In genomic region chr4:89688804-89689497, GRCm38 (mm10) we compare ENCODE assay signal across 9 mouse cellular contexts. TPM values are rescaled to one million over a fixed set of nuclear protein-coding genes. Genes with fewer than 3 reads are reported as not detected.
A peak's percentile ranks its signal among the peaks of the same experiment; 100 is the strongest.
DNase-seq lines count a peak whose midpoint lies in the region; ATAC-seq lines count a peak whose summit lies in the region.
"Had no signal": no experiment of that assay in that cellular context is flagged by ENCODE, and none has a peak within 500 bp of the region (broad histone marks: within the 10 kb centered on the region; RNA-seq: fewer than 3 reads in every experiment).

No protein-coding gene starts in this region.

- H3K27me3 ChIP-seq in heart, embryonic 15.5 days, result peaks cover 53% of the 10 kb centered on the region
- H3K27me3 ChIP-seq in embryonic facial prominence, embryonic 12.5 days, result peaks cover 47% of the 10 kb centered on the region
- H3K27me3 ChIP-seq in intestine, embryonic 16.5 days (replicated peaks; ENCODE audit: control insufficient read depth, insufficient read depth, low read length), result peaks cover 27% of the 10 kb centered on the region

- H3K4me2 ChIP-seq in heart, embryonic 15.5 days, result peak overlapping the region; percentile 96
- peak overlapping the region; percentile 87 for H3K4me2 ChIP-seq in embryonic facial prominence, embryonic 12.5 days (replicated peaks)
- H3K4me2 ChIP-seq in intestine, embryonic 16.5 days (ENCODE audit: low read depth, low read length), result peak overlapping the region; percentile 58

- H3K36me3 ChIP-seq in heart, embryonic 15.5 days, result no peaks in the 10 kb centered on the region
- no peaks in the 10 kb centered on the region for H3K36me3 ChIP-seq in embryonic facial prominence, embryonic 12.5 days
- H3K36me3 ChIP-seq in intestine, embryonic 16.5 days (ENCODE audit: control insufficient read depth, insufficient read depth, low read length), result no peaks in the 10 kb centered on the region

- peaks cover 15% of the 10 kb centered on the region for H3K4me1 ChIP-seq in heart, embryonic 15.5 days (replicated peaks)
- no peaks in the 10 kb centered on the region for H3K4me1 ChIP-seq in embryonic facial prominence, embryonic 12.5 days
- peaks cover 12% of the 10 kb centered on the region for H3K4me1 ChIP-seq in intestine, embryonic 16.5 days (ENCODE audit: control insufficient read depth, insufficient read depth, low read length)

- H3K27ac ChIP-seq in heart, embryonic 15.5 days, result no peak overlapping the region
- H3K27ac ChIP-seq in embryonic facial prominence, embryonic 12.5 days, result no peak overlapping the region
- no peak overlapping the region for H3K27ac ChIP-seq in intestine, embryonic 16.5 days (ENCODE audit: low read length)

- intact Hi-C loops in heart, postnatal 14 days (cut with DNase I), result no loop called here

- no peak for ATAC-seq in heart, embryonic 15.5 days (replicated peaks; ENCODE audit: insufficient number of reproducible peaks, insufficient read depth, low FRiP score, low read depth)
- ATAC-seq in embryonic facial prominence, embryonic 12.5 days (ENCODE audit: insufficient number of reproducible peaks, insufficient read depth, low FRiP score, low TSS enrichment), result peak; percentile 48
- ATAC-seq in intestine, embryonic 16.5 days, result peak; percentile 21; the same call in 1 of the 2 replicates

- peak overlapping the region; percentile 61 for H3K4me3 ChIP-seq in heart, embryonic 15.5 days
- peak overlapping the region; percentile 54 for H3K4me3 ChIP-seq in embryonic facial prominence, embryonic 12.5 days
- H3K4me3 ChIP-seq in intestine, embryonic 16.5 days (ENCODE audit: low read length), result peak overlapping the region; percentile 44

- no peak for DNase-seq in heart, postnatal 14 days
- DNase-seq in neural tube, embryonic 10.5 days (ENCODE audit: extremely low spot score, low spot score), result peak; percentile 26
- DNase-seq in urinary bladder, postnatal 4 days (ENCODE audit: low spot score in 2 of 2), result no peak
- no peak for DNase-seq in layer of hippocampus, adult 9-11 months
- no peak for DNase-seq in lung, adult 18-20 months
- DNase-seq: gastrocnemius, postnatal 36 days had no signal

- no peaks in the 10 kb centered on the region for H3K9me3 ChIP-seq in heart, embryonic 15.5 days (replicated peaks)
- H3K9me3 ChIP-seq in embryonic facial prominence, embryonic 12.5 days, result no peaks in the 10 kb centered on the region
- H3K9me3 ChIP-seq in intestine, embryonic 16.5 days (ENCODE audit: control insufficient read depth, low read length), result no peaks in the 10 kb centered on the region

- 3% methylated on average over 16 of the region's 16 CpGs for WGBS in heart, embryonic 15.5 days
- under 1% methylated on average over 16 of the region's 16 CpGs for WGBS in embryonic facial prominence, embryonic 12.5 days
- 3% methylated on average over 16 of the region's 16 CpGs for WGBS in intestine, embryonic 16.5 days

- peak overlapping the region; percentile 34 for H3K9ac ChIP-seq in heart, embryonic 15.5 days
- H3K9ac ChIP-seq in embryonic facial prominence, embryonic 12.5 days, result peak overlapping the region; percentile 47
- H3K9ac ChIP-seq in intestine, embryonic 16.5 days (ENCODE audit: low read depth, low read length), result 0 out of 2 replicates have a peak overlapping the region, but pooled peaks have one; percentile 24

RNA-seq across cellular contexts. Expression of gene Dmrta1, which starts 9.7 kb away (rescaled TPM):
- polyA plus RNA-seq in heart, embryonic 15.5 days (2015; fragmentation: Nextera tagmentation; extraction: Ambion mirVana), result 0.18 and 0.28 TPM in 2 replicates
- not detected for total RNA-seq in heart, postnatal 14 days (2021)
- 0.68 and 0.92 TPM in 2 replicates for polyA plus RNA-seq in embryonic facial prominence, embryonic 12.5 days (2016; fragmentation: Nextera tagmentation; extraction: Ambion mirVana)
- polyA plus RNA-seq in intestine, embryonic 16.5 days (2015; fragmentation: Nextera tagmentation; extraction: Ambion mirVana), result 0.07 TPM in 1 of 2 replicates, not detected in the other
- total RNA-seq: gastrocnemius, postnatal 36 days had no signal
